Mouse (Mus musculus) bone marrow, adult 2 months (tissue): ENCODE measurements around the gene Diras1.

Experiments used
- CTCF ChIP-seq: fragments of 200-500 bp; IDR thresholded peaks from 2 replicates; pipeline ENCODE4 v1.5.1; 2011; ENCODE audit warnings: low read length, control low read depth; ENCODE audit not compliant: control insufficient read depth, insufficient read depth
- POLR2A ChIP-seq: fragments of 200-500 bp; IDR thresholded peaks from 2 replicates; pipeline ENCODE4 v1.6.1; 2011; ENCODE audit warnings: low read depth, mild to moderate bottlenecking, control low read depth, low read length, borderline replicate concordance; ENCODE audit not compliant: control insufficient read depth

DNA sequence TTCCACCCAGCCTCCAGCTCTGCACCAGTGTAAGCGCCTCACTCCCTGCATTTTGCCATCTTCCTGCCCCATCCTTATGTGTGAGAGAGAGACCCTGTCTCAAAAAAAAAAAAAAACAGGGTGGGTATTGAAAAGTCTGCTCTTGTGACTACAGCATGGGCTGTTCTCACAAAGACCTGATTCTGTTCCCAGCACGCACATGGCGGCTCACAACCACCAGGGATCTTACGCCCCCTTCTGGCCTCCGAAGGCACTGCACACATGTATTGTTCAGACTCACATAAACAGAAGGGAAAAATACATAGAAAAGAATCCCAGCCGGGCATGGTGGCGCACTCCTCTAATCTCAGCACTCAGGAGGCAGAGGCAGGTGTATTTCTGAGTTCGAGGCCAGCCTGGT lies 2.7 kb downstream of the Diras1 start:
- TF ChIP-seq CTCF, result peak; percentile 35; the same call in 1 of the 2 replicates
- TF ChIP-seq POLR2A, result no peak
